Mouse (Mus musculus): ENCODE measurements around the gene Kcna2. TPM values are rescaled to one million over a fixed set of nuclear protein-coding genes. Genes with fewer than 3 reads are reported as not detected.
A peak's percentile ranks its signal among the peaks of the same experiment; 100 is the strongest.

The Kcna2 gene
- polyA plus RNA-seq, 1 experiment from 2014 or later = 1.6 TPM

DNA sequence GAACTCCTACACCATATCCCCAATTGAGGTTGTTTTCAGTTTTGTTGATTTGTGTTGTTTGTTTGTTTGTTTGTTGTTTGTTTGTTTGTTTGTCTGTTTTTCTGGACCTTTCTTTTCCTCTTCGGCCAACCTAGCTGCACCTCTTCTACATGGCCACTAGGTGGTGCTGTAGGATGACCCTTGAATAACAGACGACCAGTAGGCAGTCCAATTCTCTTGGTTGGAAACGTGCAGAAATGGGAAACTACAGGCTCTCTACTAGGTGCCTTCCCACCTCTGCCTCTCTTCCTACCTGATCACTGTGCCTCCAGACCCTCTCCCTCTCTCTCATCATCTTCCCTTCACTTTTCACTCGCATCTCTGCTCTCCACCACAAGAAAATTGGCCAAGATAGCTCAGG lies 6.9 kb upstream of the Kcna2 start:
- H3K9ac ChIP-seq (ENCODE audit: low read depth, low read length) = no peak overlapping the region
- H3K27me3 ChIP-seq (ENCODE audit: control insufficient read depth, insufficient read depth, low read depth, low read length) = no peaks in the 10 kb centered on the region
- no peaks in the 10 kb centered on the region for H3K9me3 ChIP-seq (replicated peaks; ENCODE audit: control insufficient read depth, low read length, poor library complexity, severe bottlenecking)
- no peak overlapping the region for H3K27ac ChIP-seq (ENCODE audit: low read length)
- H3K36me3 ChIP-seq (ENCODE audit: control insufficient read depth, insufficient read depth, low read length) = no peaks in the 10 kb centered on the region
- no peaks in the 10 kb centered on the region for H3K4me1 ChIP-seq (ENCODE audit: control insufficient read depth, insufficient read depth, low read length)
- peak; percentile 77 for ATAC-seq
- no peak overlapping the region for H3K4me2 ChIP-seq (ENCODE audit: low read length)
- WGBS = 5% methylated on average over 4 of the region's 4 CpGs
- no peak overlapping the region for H3K4me3 ChIP-seq (ENCODE audit: low read depth, low read length)

DNA sequence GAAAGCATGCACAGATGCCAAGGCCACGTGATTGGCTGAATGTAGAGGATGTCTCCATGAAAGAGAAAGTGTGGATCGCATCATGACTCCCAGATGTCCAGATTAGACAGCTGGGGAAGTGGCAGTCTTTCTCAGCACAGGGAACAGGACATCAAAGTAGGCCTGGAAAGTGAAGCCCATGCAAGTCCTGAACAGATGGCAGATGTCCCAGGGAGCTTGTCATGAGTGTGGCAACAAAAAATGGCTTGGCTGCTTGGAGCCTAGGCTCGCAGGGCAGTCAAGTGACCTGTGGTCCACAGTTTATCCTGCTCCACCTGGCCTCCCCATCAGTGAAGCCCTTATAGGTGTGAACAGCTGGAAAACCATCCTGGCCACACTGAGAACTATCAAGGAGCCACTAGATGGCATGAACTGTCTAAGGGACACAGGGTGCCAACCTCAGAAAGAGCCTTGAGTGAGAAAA lies 4.6 kb upstream of the Kcna2 start:
- no peak for ATAC-seq
- WGBS = 79% methylated on average over 3 of the region's 3 CpGs
- H3K9me3 ChIP-seq (replicated peaks; ENCODE audit: control insufficient read depth, low read length, poor library complexity, severe bottlenecking) = no peaks in the 10 kb centered on the region
- no peak overlapping the region for H3K4me2 ChIP-seq (ENCODE audit: low read length)
- no peak overlapping the region for H3K9ac ChIP-seq (ENCODE audit: low read depth, low read length)
- peaks cover 4% of the 10 kb centered on the region; the same call in 1 of the 2 replicates for H3K27me3 ChIP-seq (ENCODE audit: control insufficient read depth, insufficient read depth, low read depth, low read length)
- H3K27ac ChIP-seq (ENCODE audit: low read length) = no peak overlapping the region
- no peak overlapping the region for H3K4me3 ChIP-seq (ENCODE audit: low read depth, low read length)
- peaks cover 7% of the 10 kb centered on the region for H3K4me1 ChIP-seq (ENCODE audit: control insufficient read depth, insufficient read depth, low read length)
- no peaks in the 10 kb centered on the region for H3K36me3 ChIP-seq (ENCODE audit: control insufficient read depth, insufficient read depth, low read length)

- ATAC-seq = no peak
- Histone ChIP-seq H3K4me2 (ENCODE audit: low read length) (no peak overlapping the region), H3K9ac (ENCODE audit: low read depth, low read length) (no peak overlapping the region), H3K27me3 (ENCODE audit: control insufficient read depth, insufficient read depth, low read depth, low read length) (peaks cover 4% of the 10 kb centered on the region; the same call in 1 of the 2 replicates), H3K9me3 (replicated peaks; ENCODE audit: control insufficient read depth, low read length, poor library complexity, severe bottlenecking) (no peaks in the 10 kb centered on the region), H3K36me3 (ENCODE audit: control insufficient read depth, insufficient read depth, low read length) (no peaks in the 10 kb centered on the region; the same call in 1 of the 2 replicates), H3K4me1 (ENCODE audit: control insufficient read depth, insufficient read depth, low read length) (peaks cover 19% of the 10 kb centered on the region), H3K27ac (ENCODE audit: low read length) (no peak overlapping the region), H3K4me3 (ENCODE audit: low read depth, low read length) (no peak overlapping the region)
- WGBS = 21% methylated on average over 2 of the region's 2 CpGs
Measured at GRCm38 (mm10) chr3:107099866-107100265, 1.1 kb upstream of the Kcna2 start.

- H3K4me2 ChIP-seq (ENCODE audit: low read length) = peak overlapping the region; percentile 83
- WGBS = 0% methylated on average over 37 of the region's 41 CpGs
- H3K27ac ChIP-seq (ENCODE audit: low read length) = peak overlapping the region; percentile 91
Measured at GRCm38 (mm10) chr3:107101456-107101786, 475 bp downstream of the Kcna2 start.

GRCm38 (mm10) chr3:107101787-107102651 lies 1.1 kb downstream of the Kcna2 start:
- no peaks in the 10 kb centered on the region; the same call in 1 of the 2 replicates for H3K36me3 ChIP-seq (ENCODE audit: control insufficient read depth, insufficient read depth, low read length)
- peaks cover 28% of the 10 kb centered on the region for H3K4me1 ChIP-seq (ENCODE audit: control insufficient read depth, insufficient read depth, low read length)
- H3K4me3 ChIP-seq (ENCODE audit: low read depth, low read length) = peak overlapping the region; percentile 87
- H3K9me3 ChIP-seq (replicated peaks; ENCODE audit: control insufficient read depth, low read length, poor library complexity, severe bottlenecking) = no peaks in the 10 kb centered on the region
- peak; percentile 90 for ATAC-seq
- peak overlapping the region; percentile 88 for H3K9ac ChIP-seq (ENCODE audit: low read depth, low read length)
- peak overlapping the region; percentile 91 for H3K27ac ChIP-seq (ENCODE audit: low read length)
- H3K27me3 ChIP-seq (ENCODE audit: control insufficient read depth, insufficient read depth, low read depth, low read length) = peaks cover 4% of the 10 kb centered on the region; the same call in 1 of the 2 replicates
- peak overlapping the region; percentile 83 for H3K4me2 ChIP-seq (ENCODE audit: low read length)
- under 1% methylated on average over 53 of the region's 53 CpGs for WGBS

More at GRCm38 (mm10) chr3:107101456-107101786, 475 bp downstream of the Kcna2 start:
- Histone ChIP-seq H3K4me3 (ENCODE audit: low read depth, low read length) (peak overlapping the region; percentile 87), H3K9ac (ENCODE audit: low read depth, low read length) (peak overlapping the region; percentile 88), H3K9me3 (replicated peaks; ENCODE audit: control insufficient read depth, low read length, poor library complexity, severe bottlenecking) (no peaks in the 10 kb centered on the region), H3K4me1 (ENCODE audit: control insufficient read depth, insufficient read depth, low read length) (peaks cover 27% of the 10 kb centered on the region), H3K36me3 (ENCODE audit: control insufficient read depth, insufficient read depth, low read length) (no peaks in the 10 kb centered on the region; the same call in 1 of the 2 replicates), H3K27me3 (ENCODE audit: control insufficient read depth, insufficient read depth, low read depth, low read length) (peaks cover 4% of the 10 kb centered on the region; the same call in 1 of the 2 replicates)
- peak; percentile 81 for ATAC-seq

DNA sequence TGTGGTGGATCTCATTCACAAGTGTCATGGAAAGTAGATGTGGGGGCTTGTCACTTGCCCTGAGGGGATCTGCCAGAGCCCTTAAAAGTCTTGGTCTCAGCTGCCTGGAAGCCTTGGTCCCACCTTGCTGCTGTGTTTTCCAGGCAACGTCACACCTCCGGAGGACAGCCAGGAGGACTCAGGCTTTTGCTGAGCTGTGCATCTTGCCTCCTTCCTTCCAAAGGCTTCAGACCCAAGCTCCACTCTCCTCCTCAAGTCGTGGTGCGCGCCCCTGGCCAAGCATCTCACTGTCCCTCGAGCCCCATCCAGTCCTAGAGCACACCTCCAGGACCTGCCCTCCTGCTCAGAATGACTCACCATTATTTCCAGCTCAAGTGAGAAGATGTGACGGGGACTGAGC lies 2.1 kb downstream of the Kcna2 start:
- no peak for ATAC-seq
- no peaks in the 10 kb centered on the region for H3K9me3 ChIP-seq (replicated peaks; ENCODE audit: control insufficient read depth, low read length, poor library complexity, severe bottlenecking)
- 70% methylated on average over 7 of the region's 7 CpGs for WGBS
- H3K4me2 ChIP-seq (ENCODE audit: low read length) = peak overlapping the region; percentile 83
- H3K27me3 ChIP-seq (ENCODE audit: control insufficient read depth, insufficient read depth, low read depth, low read length) = peaks cover 4% of the 10 kb centered on the region; the same call in 1 of the 2 replicates
- peaks cover 28% of the 10 kb centered on the region for H3K4me1 ChIP-seq (ENCODE audit: control insufficient read depth, insufficient read depth, low read length)
- no peak overlapping the region; the same call in 1 of the 2 replicates for H3K27ac ChIP-seq (ENCODE audit: low read length)
- H3K9ac ChIP-seq (ENCODE audit: low read depth, low read length) = peak overlapping the region; percentile 88
- peak overlapping the region; percentile 87 for H3K4me3 ChIP-seq (ENCODE audit: low read depth, low read length)
- no peaks in the 10 kb centered on the region; the same call in 1 of the 2 replicates for H3K36me3 ChIP-seq (ENCODE audit: control insufficient read depth, insufficient read depth, low read length)

- Histone ChIP-seq H3K36me3 (ENCODE audit: control insufficient read depth, insufficient read depth, low read length) (no peaks in the 10 kb centered on the region; the same call in 1 of the 2 replicates), H3K27ac (ENCODE audit: low read length) (no peak overlapping the region), H3K4me3 (ENCODE audit: low read depth, low read length) (peak overlapping the region; percentile 87; the same call in 1 of the 2 replicates), H3K9me3 (replicated peaks; ENCODE audit: control insufficient read depth, low read length, poor library complexity, severe bottlenecking) (no peaks in the 10 kb centered on the region), H3K27me3 (ENCODE audit: control insufficient read depth, insufficient read depth, low read depth, low read length) (peaks cover 4% of the 10 kb centered on the region; the same call in 1 of the 2 replicates), H3K4me1 (ENCODE audit: control insufficient read depth, insufficient read depth, low read length) (peaks cover 28% of the 10 kb centered on the region), H3K4me2 (ENCODE audit: low read length) (peak overlapping the region; percentile 83), H3K9ac (ENCODE audit: low read depth, low read length) (peak overlapping the region; percentile 88; the same call in 1 of the 2 replicates)
- 91% methylated on average over 3 of the region's 3 CpGs for WGBS
- no peak for ATAC-seq
Measured at GRCm38 (mm10) chr3:107103462-107103861, 2.5 kb downstream of the Kcna2 start.

DNA sequence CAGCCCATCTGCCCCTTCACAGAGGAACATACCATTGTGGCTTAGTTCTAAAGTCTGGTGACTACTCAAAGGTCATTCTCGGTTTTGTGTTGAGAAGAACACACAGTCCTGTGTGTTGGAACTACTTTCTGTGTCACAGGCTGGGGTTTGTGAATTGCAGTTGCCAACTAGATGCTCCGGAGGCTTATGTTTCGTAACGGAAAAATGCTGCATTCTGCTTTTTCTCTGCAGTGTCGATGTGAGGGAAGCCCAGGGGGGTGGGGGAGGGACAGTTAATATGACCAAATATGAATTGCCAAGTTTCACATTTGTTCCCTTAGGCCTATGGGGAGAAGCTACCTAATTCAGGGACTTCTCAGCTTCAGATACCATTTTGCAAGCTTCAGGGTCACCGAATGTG lies 5.0 kb downstream of the Kcna2 start:
- no peak overlapping the region for H3K9ac ChIP-seq (ENCODE audit: low read depth, low read length)
- H3K27ac ChIP-seq (ENCODE audit: low read length) = no peak overlapping the region
- H3K27me3 ChIP-seq (ENCODE audit: control insufficient read depth, insufficient read depth, low read depth, low read length) = no peaks in the 10 kb centered on the region
- H3K4me2 ChIP-seq (ENCODE audit: low read length) = peak overlapping the region; percentile 17
- no peak overlapping the region for H3K4me3 ChIP-seq (ENCODE audit: low read depth, low read length)
- no peak for ATAC-seq
- 79% methylated on average over 6 of the region's 6 CpGs for WGBS
- no peaks in the 10 kb centered on the region for H3K9me3 ChIP-seq (replicated peaks; ENCODE audit: control insufficient read depth, low read length, poor library complexity, severe bottlenecking)
- H3K4me1 ChIP-seq (ENCODE audit: control insufficient read depth, insufficient read depth, low read length) = peaks cover 22% of the 10 kb centered on the region
- peaks cover 2% of the 10 kb centered on the region for H3K36me3 ChIP-seq (ENCODE audit: control insufficient read depth, insufficient read depth, low read length)

DNA sequence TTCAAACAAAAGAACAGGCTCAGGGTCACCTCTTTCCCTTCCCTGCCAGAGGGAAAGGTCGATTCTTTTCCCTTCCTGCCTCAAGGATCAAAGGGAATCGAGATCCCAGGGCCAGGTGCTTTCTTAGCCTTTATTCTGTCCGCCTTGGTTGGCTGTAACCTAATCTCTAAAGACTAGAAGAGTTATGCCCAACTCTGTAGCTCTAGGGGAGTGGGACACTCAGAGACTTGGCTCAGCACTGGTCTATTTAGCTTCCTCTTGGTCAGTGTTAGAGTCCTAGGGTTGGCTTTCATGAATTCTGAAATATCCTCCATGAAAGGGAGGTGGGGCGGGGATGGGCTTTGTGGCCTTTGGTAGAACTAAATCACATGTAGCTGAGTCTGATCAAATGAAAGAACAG lies 11.6 kb downstream of the Kcna2 start:
- ATAC-seq = no peak
- no peaks in the 10 kb centered on the region for H3K27me3 ChIP-seq (ENCODE audit: control insufficient read depth, insufficient read depth, low read depth, low read length)
- H3K4me2 ChIP-seq (ENCODE audit: low read length) = no peak overlapping the region
- no peak overlapping the region for H3K4me3 ChIP-seq (ENCODE audit: low read depth, low read length)
- H3K9ac ChIP-seq (ENCODE audit: low read depth, low read length) = no peak overlapping the region
- H3K27ac ChIP-seq (ENCODE audit: low read length) = no peak overlapping the region
- H3K36me3 ChIP-seq (ENCODE audit: control insufficient read depth, insufficient read depth, low read length) = peaks cover 2% of the 10 kb centered on the region; the same call in 1 of the 2 replicates
- peaks cover 23% of the 10 kb centered on the region for H3K4me1 ChIP-seq (ENCODE audit: control insufficient read depth, insufficient read depth, low read length)
- no peaks in the 10 kb centered on the region for H3K9me3 ChIP-seq (replicated peaks; ENCODE audit: control insufficient read depth, low read length, poor library complexity, severe bottlenecking)
- 41% methylated on average over 4 of the region's 4 CpGs for WGBS
